Mouse (Mus musculus) megakaryocyte, embryonic 14.5 days (primary cell): ENCODE measurements around the gene Tmed3. TPM values are rescaled to one million over a fixed set of nuclear protein-coding genes. Genes with fewer than 3 reads are reported as not detected.

Source experiments
- H3K27me3 ChIP-seq: replicated peaks from 2 replicates; pipeline ENCODE3; 2012; ENCODE audit warnings: inconsistent platforms
- H3K36me3 ChIP-seq: replicated peaks from 2 replicates; pipeline ENCODE3; 2012; ENCODE audit warnings: low read length, inconsistent platforms, mixed read lengths
- H3K4me1 ChIP-seq: 2 replicates; pipeline ENCODE4 v1.6.1; 2012; ENCODE audit warnings: inconsistent platforms
- H3K4me3 ChIP-seq: replicated peaks from 2 replicates; pipeline ENCODE3; 2012; ENCODE audit warnings: moderate library complexity, mild to moderate bottlenecking, inconsistent platforms
- H3K9me3 ChIP-seq: 2 replicates; pipeline ENCODE4 v1.6.1; 2012; ENCODE audit warnings: inconsistent platforms
- FLI1 ChIP-seq: IDR thresholded peaks from 2 replicates; pipeline ENCODE4 v1.6.1; 2012; ENCODE audit warnings: low read length, inconsistent platforms, mixed read lengths
- GATA1 ChIP-seq: IDR thresholded peaks from 3 replicates; pipeline ENCODE4 v1.6.1; 2012; ENCODE audit warnings: mixed read lengths, low read length, inconsistent platforms, borderline replicate concordance
- polyA plus RNA-seq: library from polyadenylated mRNA; stranded (reverse); fragments of >175 nt; gene quantifications from 2 replicates; pipeline ENCODE4 v1.2.3, GENCODE M21; 2012; ENCODE audit warnings: low replicate concordance; ENCODE audit not compliant: insufficient read depth

Gene Tmed3
- polyA plus RNA-seq, 1 experiment: 64.5 TPM

GRCm38 (mm10) chr9:89693670-89694069 lies 11.2 kb downstream of the Tmed3 start:
- H3K4me1 ChIP-seq: peaks cover 2% of the 10 kb centered on the region; the same call in 1 of the 2 replicates
- H3K9me3 ChIP-seq: no peaks in the 10 kb centered on the region
- H3K27me3 ChIP-seq: peaks cover 2% of the 10 kb centered on the region
- no peak for TF ChIP-seq GATA1
- no peak for TF ChIP-seq FLI1
- H3K36me3 ChIP-seq: peaks cover 17% of the 10 kb centered on the region
- no peak overlapping the region for H3K4me3 ChIP-seq

GRCm38 (mm10) chr9:89689179-89689578 lies 15.7 kb downstream of the Tmed3 start:
- Histone ChIP-seq H3K4me1 (no peaks in the 10 kb centered on the region; the same call in 1 of the 2 replicates), H3K4me3 (no peak overlapping the region), H3K9me3 (no peaks in the 10 kb centered on the region), H3K36me3 (no peaks in the 10 kb centered on the region), H3K27me3 (peaks cover 2% of the 10 kb centered on the region)
- TF ChIP-seq GATA1 (no peak), FLI1 (no peak)

GRCm38 (mm10) chr9:89687503-89688226 lies 17.2 kb downstream of the Tmed3 start:
- Histone ChIP-seq H3K27me3 (peaks cover 2% of the 10 kb centered on the region), H3K9me3 (no peaks in the 10 kb centered on the region), H3K4me1 (no peaks in the 10 kb centered on the region; the same call in 1 of the 2 replicates), H3K4me3 (peak overlapping the region; percentile 40), H3K36me3 (no peaks in the 10 kb centered on the region)
- TF ChIP-seq GATA1 (no peak), FLI1 (no peak)

- peaks cover 2% of the 10 kb centered on the region for H3K27me3 ChIP-seq
- no peak overlapping the region for H3K4me3 ChIP-seq
- H3K9me3 ChIP-seq: no peaks in the 10 kb centered on the region
- TF ChIP-seq FLI1: no peak
- no peak for TF ChIP-seq GATA1
- H3K36me3 ChIP-seq: no peaks in the 10 kb centered on the region
- no peaks in the 10 kb centered on the region; the same call in 1 of the 2 replicates for H3K4me1 ChIP-seq
Observed at GRCm38 (mm10) chr9:89686262-89686661, 18.6 kb downstream of the Tmed3 start.

- Histone ChIP-seq H3K4me3 (no peak overlapping the region), H3K9me3 (no peaks in the 10 kb centered on the region), H3K4me1 (no peaks in the 10 kb centered on the region), H3K27me3 (no peaks in the 10 kb centered on the region), H3K36me3 (no peaks in the 10 kb centered on the region)
- TF ChIP-seq FLI1 (no peak), GATA1 (no peak)
Observed at GRCm38 (mm10) chr9:89678974-89679373, 25.9 kb downstream of the Tmed3 start.

GRCm38 (mm10) chr9:89674014-89674618 lies 30.8 kb downstream of the Tmed3 start:
- H3K4me1 ChIP-seq: no peaks in the 10 kb centered on the region
- H3K9me3 ChIP-seq: no peaks in the 10 kb centered on the region
- H3K4me3 ChIP-seq: no peak overlapping the region
- H3K36me3 ChIP-seq: no peaks in the 10 kb centered on the region
- no peaks in the 10 kb centered on the region for H3K27me3 ChIP-seq
- no peak for TF ChIP-seq GATA1
- TF ChIP-seq FLI1: no peak

GRCm38 (mm10) chr9:89673402-89673801 lies 31.5 kb downstream of the Tmed3 start:
- Histone ChIP-seq H3K9me3 (no peaks in the 10 kb centered on the region), H3K4me3 (no peak overlapping the region), H3K36me3 (no peaks in the 10 kb centered on the region), H3K4me1 (no peaks in the 10 kb centered on the region), H3K27me3 (no peaks in the 10 kb centered on the region)
- TF ChIP-seq FLI1: no peak

- TF ChIP-seq GATA1: no peak
- no peak for TF ChIP-seq FLI1
- H3K9me3 ChIP-seq: no peaks in the 10 kb centered on the region
- H3K36me3 ChIP-seq: no peaks in the 10 kb centered on the region
- no peaks in the 10 kb centered on the region for H3K27me3 ChIP-seq
- H3K4me3 ChIP-seq: no peak overlapping the region
- H3K4me1 ChIP-seq: no peaks in the 10 kb centered on the region
Observed at GRCm38 (mm10) chr9:89669878-89670277, 35.0 kb downstream of the Tmed3 start.

GRCm38 (mm10) chr9:89667306-89667942 lies 37.4 kb downstream of the Tmed3 start:
- Histone ChIP-seq H3K9me3 (no peaks in the 10 kb centered on the region), H3K27me3 (no peaks in the 10 kb centered on the region), H3K36me3 (no peaks in the 10 kb centered on the region), H3K4me3 (no peak overlapping the region), H3K4me1 (no peaks in the 10 kb centered on the region)
- TF ChIP-seq FLI1: no peak
- no peak for TF ChIP-seq GATA1

- H3K36me3 ChIP-seq: no peaks in the 10 kb centered on the region
- no peaks in the 10 kb centered on the region for H3K9me3 ChIP-seq
- H3K4me1 ChIP-seq: no peaks in the 10 kb centered on the region
- no peak overlapping the region for H3K4me3 ChIP-seq
- TF ChIP-seq FLI1: no peak
- TF ChIP-seq GATA1: no peak
- H3K27me3 ChIP-seq: no peaks in the 10 kb centered on the region
Observed at GRCm38 (mm10) chr9:89650913-89651312, 54.0 kb downstream of the Tmed3 start.

Other genes with a start within 250 kb of the Tmed3 start
- not detected in 2 replicates for gene Minar1, start 81.9 kb downstream of the Tmed3 start, polyA plus RNA-seq
- gene Ankrd34c, start 33.4 kb upstream of the Tmed3 start, polyA plus RNA-seq: not detected in 2 replicates
- gene Rasgrf1, start 204.8 kb upstream of the Tmed3 start, polyA plus RNA-seq: not detected in 2 replicates